Mouse (Mus musculus): ENCODE measurements around the gene Zfp60.

Zfp60 gene

DNA sequence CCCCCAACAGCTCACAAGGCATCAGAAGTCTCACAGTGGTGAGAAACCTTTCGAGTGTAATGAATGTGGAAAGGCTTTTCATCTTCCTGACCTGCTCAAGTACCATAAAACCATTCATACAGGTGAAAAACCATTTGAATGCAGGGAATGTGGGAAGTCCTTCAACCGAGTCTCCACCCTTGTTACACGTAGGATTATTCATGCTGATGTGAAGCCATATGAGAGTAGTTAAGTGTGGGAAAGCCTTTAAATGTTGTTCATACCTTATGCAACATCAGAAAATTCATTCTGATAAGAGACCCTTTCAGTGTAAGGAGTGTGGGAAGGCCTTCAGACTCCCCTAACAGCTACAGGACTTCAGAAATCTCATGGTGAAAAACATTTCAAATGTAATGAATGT lies 62.7 kb downstream of the Zfp60 start:
- 57% methylated on average over 3 of the region's 3 CpGs for WGBS

DNA sequence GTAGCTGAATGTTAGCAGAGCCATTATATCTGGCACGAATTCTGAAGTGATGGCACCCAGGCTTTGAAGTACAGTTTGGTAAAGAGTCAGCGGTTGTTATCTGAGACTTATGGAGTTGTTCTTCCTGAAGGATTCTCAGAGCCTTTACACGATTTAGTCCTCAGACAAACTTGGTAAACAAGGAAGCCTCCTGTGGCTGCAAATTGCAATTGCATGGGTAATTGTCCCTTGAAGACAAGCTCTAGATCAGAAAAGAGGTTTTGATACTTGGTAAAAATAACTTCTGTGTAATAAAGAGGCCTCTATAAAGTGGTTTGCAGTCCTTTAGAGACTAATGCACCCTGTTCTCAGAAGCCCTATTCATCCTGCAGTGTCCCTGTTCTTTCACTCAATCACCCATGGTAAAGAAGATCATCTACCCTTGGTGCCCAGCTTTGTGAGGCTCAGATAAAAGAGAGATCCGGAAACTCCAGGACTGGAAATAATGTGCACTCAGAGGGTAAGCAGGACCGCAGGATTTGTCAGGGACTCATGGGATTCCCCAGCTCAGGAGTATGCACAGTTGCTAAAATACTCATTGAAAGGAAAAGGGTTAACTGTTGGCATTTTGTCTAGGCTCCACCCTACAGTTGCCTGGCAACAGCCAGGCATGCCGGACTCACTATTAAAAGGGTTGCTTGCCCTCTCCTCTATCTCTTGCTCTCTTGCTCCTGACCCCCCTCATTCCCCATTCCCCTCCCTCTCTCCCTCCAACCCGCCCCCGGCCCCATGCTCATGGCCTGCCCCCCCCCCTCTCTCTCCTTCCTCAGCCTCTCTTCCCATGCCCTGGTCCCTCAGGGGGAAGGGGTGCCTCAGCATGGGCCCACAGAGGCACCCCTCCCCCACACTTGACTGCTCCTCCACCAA lies 67.0 kb downstream of the Zfp60 start:
- 32% methylated on average over 7 of the region's 8 CpGs for WGBS

DNA sequence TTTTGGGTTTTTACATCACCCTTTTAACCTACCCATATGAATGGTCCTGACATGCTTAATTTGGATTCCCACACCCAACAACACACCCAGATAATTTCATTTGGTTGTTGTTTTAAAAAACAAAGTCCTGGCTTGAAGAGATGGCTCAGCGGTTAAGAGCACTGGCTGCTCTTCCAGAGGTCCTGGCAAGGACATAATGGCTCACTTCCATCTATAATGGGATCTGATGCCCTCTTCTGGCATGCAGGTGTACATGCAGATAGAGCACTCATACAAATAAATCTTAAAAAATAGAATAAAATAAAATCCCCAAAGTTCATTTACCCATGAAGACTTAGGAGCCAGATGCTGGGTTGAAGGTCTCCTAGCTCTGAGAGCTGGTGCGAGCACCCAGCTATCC lies 69.9 kb downstream of the Zfp60 start:
- whole genome bisulfite sequencing: 57% methylated on average over 2 of the region's 2 CpGs

DNA sequence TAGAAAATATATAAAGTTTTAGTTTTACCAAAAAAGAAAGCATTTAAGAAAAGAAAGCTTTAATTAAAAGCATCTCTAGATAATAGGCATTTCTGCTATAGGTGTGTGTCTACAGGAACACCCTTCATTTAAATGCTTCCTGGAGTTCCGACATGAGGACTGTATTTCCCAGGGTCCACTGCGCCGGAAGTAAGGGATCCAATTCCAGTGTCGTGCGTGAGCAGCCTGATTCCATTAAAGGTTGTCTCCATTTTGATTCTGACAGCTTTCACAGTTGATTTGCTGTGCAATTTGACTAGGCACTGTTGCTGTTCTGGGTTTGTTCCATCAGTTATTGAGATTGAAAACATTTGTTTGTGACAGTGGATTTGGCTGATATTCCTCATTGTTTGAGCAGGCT lies 71.8 kb downstream of the Zfp60 start:
- WGBS: 62% methylated on average over 5 of the region's 5 CpGs

Measured in cerebral cortex, adult 2 months (tissue).